Mouse (Mus musculus) liver, adult 2 months (tissue): ENCODE results near the gene Gm2035.
"Not testable (repeated sequence)": the region's sequence is repeated elsewhere in the genome, so short reads cannot be mapped to it uniquely, and the experiment has no call there.

Experiments used
- CTCF ChIP-seq: fragments of 200-500 bp; IDR thresholded peaks from 2 replicates; pipeline ENCODE4 v1.5.1; 2011; ENCODE audit warnings: low read depth, low read length, control low read depth
- POLR2A ChIP-seq: fragments of 200-500 bp; IDR thresholded peaks from 2 replicates; pipeline ENCODE4 v1.6.1; 2011; ENCODE audit warnings: low read length, control low read depth; ENCODE audit not compliant: insufficient read depth; ENCODE audit errors: extremely low read depth

GRCm38 (mm10) chr12:87873772-87874171, 45.9 kb downstream of the Gm2035 start, which contains the start of gene Gm2016:
- not testable (repeated sequence) for TF ChIP-seq POLR2A, CTCF
